Mouse (Mus musculus): ENCODE data around the gene Gorasp2. TPM values are rescaled to one million over a fixed set of nuclear protein-coding genes. Genes with fewer than 3 reads are reported as not detected.

The Gorasp2 gene
- total RNA-seq (2023) = 52.8 and 53.4 TPM in 2 replicates

GRCm38 (mm10) chr2:70660887-70661714, at the start of gene Gorasp2:
Gorasp2 (plus strand) TSS chr2:70661576.

GRCm38 (mm10) chr2:70661715-70662495, 529 bp downstream of the Gorasp2 start, which contains the start of gene Gm26558:
Gm26558 (minus strand) TSS chr2:70662108.

Other genes starting within 250 kb of the Gorasp2 start
- gene Sp5, start 186.7 kb upstream of the Gorasp2 start, total RNA-seq (2023) = not detected in 2 replicates
- not detected in 2 replicates for gene Erich2, start 152.8 kb upstream of the Gorasp2 start, total RNA-seq (2023)
- 0.14 and 0.47 TPM in 2 replicates for gene Gad1, start 108.5 kb upstream of the Gorasp2 start, total RNA-seq (2023)
- not detected in 2 replicates for gene Gm26558, start 532 bp downstream of the Gorasp2 start, total RNA-seq (2023)
- 36.8 and 40.7 TPM in 2 replicates for gene Tlk1, start 164.2 kb downstream of the Gorasp2 start, total RNA-seq (2023)